Mouse (Mus musculus): ENCODE results near the gene Smyd1. TPM values are rescaled to one million over a fixed set of nuclear protein-coding genes. Genes with fewer than 3 reads are reported as not detected.

Smyd1 gene
- polyA plus RNA-seq (2015; fragmentation: Nextera tagmentation; extraction: Ambion mirVana) = 9.6 and 17.0 TPM in 2 replicates

DNA sequence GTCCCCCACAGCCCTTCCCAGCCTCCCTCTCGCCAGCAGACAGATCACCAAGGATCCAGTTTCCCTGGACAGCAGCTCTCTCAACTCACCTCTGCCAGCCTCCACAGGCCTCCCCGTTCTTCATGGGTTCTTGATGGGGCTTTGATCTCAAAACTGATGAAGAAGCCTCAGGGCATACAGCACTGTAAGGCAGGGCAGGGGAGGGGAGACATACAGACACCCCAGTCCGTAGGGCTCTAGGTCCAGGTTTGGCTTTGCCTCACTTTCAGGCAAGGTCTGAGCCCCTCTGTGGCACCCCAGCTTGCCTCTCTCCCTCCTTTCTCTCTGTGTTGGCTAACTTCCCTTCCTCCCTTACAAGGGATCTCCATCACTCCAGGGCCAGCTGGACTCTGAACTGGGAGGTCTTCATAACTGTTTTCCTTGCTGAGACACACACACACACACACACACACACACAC is at the start of gene Smyd1:
Smyd1 (minus strand) TSS at position 408 of the 458 bp plus-strand sequence.
- Histone ChIP-seq H3K27ac (no peak within 1 kb of the TSS), H3K4me1 (no peaks in the 10 kb centered on the region), H3K9ac (no peak within 1 kb of the TSS), H3K4me2 (no peak within 1 kb of the TSS), H3K27me3 (no peaks in the 10 kb centered on the region), H3K9me3 (no peaks in the 10 kb centered on the region), H3K4me3 (no peak within 1 kb of the TSS), H3K36me3 (no peaks in the 10 kb centered on the region)
- ATAC-seq (ENCODE audit: insufficient number of reproducible peaks, low FRiP score, low TSS enrichment, low read depth) = no peak
- 52% methylated on average over 3 of the region's 3 CpGs for WGBS

DNA sequence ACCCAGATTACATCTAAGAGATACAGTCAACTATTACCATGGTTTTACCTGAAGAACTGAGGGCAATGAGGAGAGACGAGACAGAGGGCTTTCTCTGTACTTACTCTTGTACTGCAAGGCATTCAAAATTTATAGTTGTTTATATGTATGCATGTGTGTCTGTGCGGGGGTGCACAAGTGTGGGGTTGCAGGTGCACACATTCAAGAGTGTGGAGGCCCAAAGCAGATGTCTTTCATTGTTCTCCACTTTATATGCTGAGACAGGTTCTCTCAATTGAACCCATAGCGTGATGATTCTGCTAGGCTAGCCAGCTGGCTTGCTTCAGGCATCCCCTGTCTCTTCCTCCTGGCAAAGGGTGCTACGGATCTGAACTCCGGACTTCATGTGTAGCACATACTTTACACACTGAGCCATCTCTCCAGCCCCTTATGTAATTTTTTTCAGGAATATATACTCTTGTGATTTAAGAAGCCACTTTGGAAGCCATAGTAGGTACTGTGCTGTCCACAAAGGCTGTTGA is 49.1 kb upstream of the Smyd1 start:
- Histone ChIP-seq H3K4me3 (no peak overlapping the region), H3K4me2 (no peak overlapping the region), H3K4me1 (no peaks in the 10 kb centered on the region), H3K9ac (no peak overlapping the region), H3K36me3 (no peaks in the 10 kb centered on the region), H3K9me3 (no peaks in the 10 kb centered on the region), H3K27ac (no peak overlapping the region), H3K27me3 (no peaks in the 10 kb centered on the region)
- WGBS = 81% methylated on average over 5 of the region's 5 CpGs
- no peak for ATAC-seq (ENCODE audit: insufficient number of reproducible peaks, low FRiP score, low TSS enrichment, low read depth)

DNA sequence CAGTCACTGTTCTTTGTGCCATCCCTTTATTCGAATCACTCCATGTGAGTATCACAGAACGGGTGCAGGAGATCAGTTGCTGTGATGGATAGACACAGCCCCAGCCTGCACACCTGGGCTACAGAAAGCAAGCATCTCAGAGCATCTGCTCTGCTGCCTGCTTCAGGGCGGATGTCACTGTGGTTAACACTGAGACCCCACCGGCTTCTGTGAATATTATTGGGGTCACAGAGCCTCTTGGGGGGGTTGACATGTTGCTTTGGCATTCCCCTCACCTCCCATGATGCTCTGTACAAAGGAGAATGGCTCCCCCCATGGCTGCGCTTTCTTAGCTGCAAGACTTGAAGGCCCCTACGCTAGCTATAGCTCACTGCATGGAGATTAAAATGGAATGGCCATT is 47.4 kb upstream of the Smyd1 start:
- H3K4me3 ChIP-seq = no peak overlapping the region
- H3K4me1 ChIP-seq = no peaks in the 10 kb centered on the region
- H3K27me3 ChIP-seq = no peaks in the 10 kb centered on the region
- ATAC-seq (ENCODE audit: insufficient number of reproducible peaks, low FRiP score, low TSS enrichment, low read depth) = no peak
- H3K9ac ChIP-seq = no peak overlapping the region
- H3K9me3 ChIP-seq = no peaks in the 10 kb centered on the region
- no peak overlapping the region for H3K4me2 ChIP-seq
- H3K36me3 ChIP-seq = no peaks in the 10 kb centered on the region
- no peak overlapping the region for H3K27ac ChIP-seq
- 88% methylated on average over 6 of the region's 6 CpGs for WGBS

DNA sequence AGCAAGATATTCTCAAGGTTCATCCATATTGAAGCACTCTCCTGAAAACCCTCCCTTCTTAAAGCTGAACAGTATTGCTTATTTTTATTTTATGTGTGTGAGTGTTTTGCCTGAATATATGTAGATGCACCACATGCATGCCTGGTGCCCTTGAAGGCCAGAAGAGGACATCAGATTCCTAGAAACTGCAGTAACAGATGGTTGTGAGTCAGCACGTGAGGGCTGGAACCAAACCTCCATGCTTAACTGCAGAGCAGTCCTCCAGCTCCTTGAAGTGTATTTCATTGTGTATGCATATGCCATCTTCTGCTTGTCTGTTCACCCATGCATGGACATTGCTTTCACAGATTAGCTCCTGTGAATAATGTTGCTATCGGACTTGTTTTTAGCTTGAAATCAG is 42.0 kb upstream of the Smyd1 start:
- Histone ChIP-seq H3K4me1 (0 out of 2 replicates have a peak, but pooled peaks cover 3% of the 10 kb centered on the region), H3K9me3 (no peaks in the 10 kb centered on the region), H3K27ac (no peak overlapping the region), H3K27me3 (no peaks in the 10 kb centered on the region), H3K4me2 (no peak overlapping the region), H3K4me3 (no peak overlapping the region), H3K36me3 (no peaks in the 10 kb centered on the region), H3K9ac (no peak overlapping the region)
- ATAC-seq (ENCODE audit: insufficient number of reproducible peaks, low FRiP score, low TSS enrichment, low read depth) = no peak
- WGBS = 78% methylated on average over 2 of the region's 2 CpGs

DNA sequence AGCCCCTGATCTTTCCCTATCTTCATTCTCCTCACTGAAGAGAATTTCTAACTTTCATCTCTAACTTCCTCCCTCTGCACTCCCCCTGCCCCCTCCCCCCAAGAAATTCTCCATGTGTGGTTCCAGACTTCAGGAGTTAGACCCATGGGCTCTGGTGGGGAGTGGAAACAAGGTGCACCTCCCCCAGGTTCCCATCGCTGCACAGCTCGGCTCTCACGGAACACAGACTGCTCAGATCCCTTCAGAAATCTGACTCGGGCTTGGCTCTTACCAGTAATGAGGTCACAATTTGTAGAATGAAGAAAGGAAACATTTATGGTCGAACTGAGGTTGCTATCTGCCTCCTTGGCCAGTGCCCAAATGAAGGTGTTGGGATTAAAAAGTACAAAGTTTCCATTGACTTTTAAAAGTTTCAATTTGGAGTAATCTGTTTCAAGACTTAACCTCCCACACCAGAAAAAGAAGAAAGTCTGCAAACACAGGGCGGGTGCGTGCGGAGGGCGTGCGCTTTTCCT is 39.2 kb upstream of the Smyd1 start:
- Histone ChIP-seq H3K27ac (no peak overlapping the region), H3K36me3 (no peaks in the 10 kb centered on the region), H3K9me3 (no peaks in the 10 kb centered on the region), H3K9ac (no peak overlapping the region), H3K4me3 (no peak overlapping the region), H3K4me1 (0 out of 2 replicates have a peak, but pooled peaks cover 3% of the 10 kb centered on the region), H3K27me3 (no peaks in the 10 kb centered on the region), H3K4me2 (no peak overlapping the region; the same call in 1 of the 2 replicates)
- no peak for ATAC-seq (ENCODE audit: insufficient number of reproducible peaks, low FRiP score, low TSS enrichment, low read depth)
- 61% methylated on average over 10 of the region's 10 CpGs for WGBS

DNA sequence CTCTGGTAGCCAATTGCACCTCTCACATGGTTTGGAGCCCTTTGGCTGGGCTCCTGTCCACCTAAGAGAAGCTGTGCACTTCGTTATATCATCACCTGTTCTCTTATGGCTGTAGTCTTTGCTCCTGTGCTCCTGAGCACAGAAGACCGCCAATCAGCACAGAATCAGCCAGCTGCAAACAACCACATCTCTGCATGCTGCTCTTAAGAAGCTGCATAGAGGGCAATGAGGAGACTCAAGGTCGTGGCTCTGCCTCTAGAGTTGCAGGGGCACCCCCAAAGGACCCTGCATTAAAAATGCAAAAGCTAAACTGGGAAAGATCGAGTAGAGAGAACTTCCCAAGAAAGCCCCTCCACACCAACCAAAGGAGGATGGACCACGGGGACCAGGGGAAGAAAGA is 38.7 kb upstream of the Smyd1 start:
- no peaks in the 10 kb centered on the region for H3K27me3 ChIP-seq
- H3K4me1 ChIP-seq = 0 out of 2 replicates have a peak, but pooled peaks cover 3% of the 10 kb centered on the region
- ATAC-seq (ENCODE audit: insufficient number of reproducible peaks, low FRiP score, low TSS enrichment, low read depth) = no peak
- no peak overlapping the region for H3K9ac ChIP-seq
- no peaks in the 10 kb centered on the region for H3K9me3 ChIP-seq
- no peaks in the 10 kb centered on the region for H3K36me3 ChIP-seq
- no peak overlapping the region for H3K4me3 ChIP-seq
- H3K27ac ChIP-seq = no peak overlapping the region
- H3K4me2 ChIP-seq = no peak overlapping the region
- WGBS = 58% methylated on average over 5 of the region's 5 CpGs

DNA sequence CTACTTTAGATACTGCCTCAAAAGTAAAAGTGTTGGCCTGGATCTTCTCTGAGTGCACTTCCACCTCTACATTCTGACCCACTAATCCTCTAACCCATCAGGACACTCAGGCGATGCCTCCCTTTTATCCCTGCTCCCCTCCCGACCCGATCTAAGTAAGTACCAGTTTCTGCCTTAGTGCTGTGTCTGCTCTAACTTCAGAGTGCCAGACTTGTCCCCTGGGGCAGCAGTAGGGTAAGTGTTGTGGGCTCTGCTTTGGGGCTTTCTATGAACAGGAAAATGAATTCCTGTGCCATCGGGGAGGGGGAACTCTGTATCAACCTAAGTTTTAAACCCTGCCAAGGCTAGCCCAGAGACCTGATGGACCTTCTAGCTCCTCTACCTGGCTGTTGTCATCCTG is 38.2 kb upstream of the Smyd1 start:
- Histone ChIP-seq H3K4me3 (no peak overlapping the region), H3K4me1 (0 out of 2 replicates have a peak, but pooled peaks cover 3% of the 10 kb centered on the region), H3K27ac (no peak overlapping the region), H3K4me2 (no peak overlapping the region), H3K27me3 (no peaks in the 10 kb centered on the region), H3K9me3 (no peaks in the 10 kb centered on the region), H3K9ac (no peak overlapping the region), H3K36me3 (no peaks in the 10 kb centered on the region)
- no peak for ATAC-seq (ENCODE audit: insufficient number of reproducible peaks, low FRiP score, low TSS enrichment, low read depth)
- 65% methylated on average over 4 of the region's 4 CpGs for WGBS

DNA sequence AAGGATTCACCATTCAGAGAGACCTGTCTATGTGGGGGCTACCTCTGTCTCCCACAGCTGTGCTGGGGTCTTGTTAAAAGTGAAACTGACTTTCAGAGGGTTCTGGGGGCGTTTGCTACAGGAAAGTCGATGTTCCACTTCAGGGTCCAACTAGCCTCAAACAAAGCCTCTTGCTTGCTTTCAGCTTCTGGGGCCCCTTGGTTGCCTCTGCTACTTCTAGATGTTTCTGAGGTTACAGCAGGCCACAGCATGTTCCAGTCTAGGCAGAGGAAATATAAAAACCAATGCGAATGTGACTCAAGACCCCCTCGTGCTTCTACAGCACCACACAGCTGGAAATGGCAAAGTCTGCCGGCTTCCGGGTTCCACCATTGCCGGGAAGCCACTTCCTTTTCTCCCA is 35.5 kb upstream of the Smyd1 start:
- Histone ChIP-seq H3K4me3 (no peak overlapping the region), H3K9ac (no peak overlapping the region), H3K36me3 (no peaks in the 10 kb centered on the region), H3K4me2 (no peak overlapping the region), H3K27me3 (no peaks in the 10 kb centered on the region), H3K9me3 (no peaks in the 10 kb centered on the region), H3K27ac (no peak overlapping the region), H3K4me1 (0 out of 2 replicates have a peak, but pooled peaks cover 3% of the 10 kb centered on the region)
- 82% methylated on average over 7 of the region's 7 CpGs for WGBS
- no peak for ATAC-seq (ENCODE audit: insufficient number of reproducible peaks, low FRiP score, low TSS enrichment, low read depth)

DNA sequence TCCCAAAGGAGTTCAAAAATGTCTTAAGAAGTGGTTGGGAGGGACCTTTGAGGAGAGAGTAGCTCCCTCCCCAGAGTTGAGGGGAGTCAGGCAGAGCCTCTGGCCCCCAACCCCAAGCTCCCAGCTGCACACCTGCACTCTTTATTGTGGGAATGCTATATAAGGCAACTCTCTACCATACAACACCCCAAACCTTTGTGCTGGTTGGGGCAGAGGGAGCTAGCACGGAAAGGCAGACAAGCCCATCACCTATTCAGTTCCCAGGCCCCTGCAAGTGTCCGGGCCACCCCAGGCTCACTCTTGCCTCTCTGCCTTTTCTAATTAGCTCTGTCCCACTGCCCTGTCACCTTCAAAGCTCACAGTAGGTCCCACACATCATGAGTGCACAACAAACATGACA is 31.7 kb upstream of the Smyd1 start:
- Histone ChIP-seq H3K4me2 (no peak overlapping the region), H3K4me1 (no peaks in the 10 kb centered on the region), H3K9me3 (no peaks in the 10 kb centered on the region), H3K27me3 (no peaks in the 10 kb centered on the region), H3K27ac (no peak overlapping the region), H3K4me3 (no peak overlapping the region), H3K36me3 (no peaks in the 10 kb centered on the region), H3K9ac (no peak overlapping the region)
- 77% methylated on average over 2 of the region's 2 CpGs for WGBS
- ATAC-seq (ENCODE audit: insufficient number of reproducible peaks, low FRiP score, low TSS enrichment, low read depth) = no peak

DNA sequence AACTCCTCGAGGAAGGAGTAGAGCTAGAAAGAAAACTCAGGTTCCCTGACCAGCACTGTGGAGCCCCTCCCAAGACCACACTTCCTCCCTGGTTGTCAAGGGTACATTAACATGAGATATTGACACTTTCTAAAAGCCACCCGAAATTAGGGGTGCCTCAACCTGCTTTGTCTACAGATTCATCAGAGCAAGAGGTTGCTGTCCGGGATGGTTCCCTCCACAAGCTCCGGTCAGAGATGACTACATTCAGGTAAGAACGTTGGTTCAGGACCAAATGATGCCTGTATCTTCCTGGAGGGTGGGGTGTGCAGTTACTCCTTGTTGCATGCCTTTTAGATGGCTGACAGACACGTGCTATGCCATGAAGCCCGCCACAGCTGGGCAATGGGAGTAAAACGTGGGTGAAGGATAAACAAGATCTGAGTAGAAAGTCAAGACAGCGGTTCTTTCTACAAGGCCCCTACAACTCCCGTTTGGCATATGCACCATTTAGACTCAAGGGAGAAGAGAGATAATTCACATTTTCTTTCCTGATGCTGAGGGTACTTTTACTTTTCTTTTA is 30.9 kb upstream of the Smyd1 start:
- Histone ChIP-seq H3K4me3 (no peak overlapping the region), H3K4me1 (no peaks in the 10 kb centered on the region), H3K9ac (no peak overlapping the region), H3K27me3 (no peaks in the 10 kb centered on the region), H3K36me3 (no peaks in the 10 kb centered on the region), H3K27ac (no peak overlapping the region), H3K9me3 (no peaks in the 10 kb centered on the region), H3K4me2 (no peak overlapping the region)
- 77% methylated on average over 10 of the region's 10 CpGs for WGBS
- ATAC-seq (ENCODE audit: insufficient number of reproducible peaks, low FRiP score, low TSS enrichment, low read depth) = no peak

DNA sequence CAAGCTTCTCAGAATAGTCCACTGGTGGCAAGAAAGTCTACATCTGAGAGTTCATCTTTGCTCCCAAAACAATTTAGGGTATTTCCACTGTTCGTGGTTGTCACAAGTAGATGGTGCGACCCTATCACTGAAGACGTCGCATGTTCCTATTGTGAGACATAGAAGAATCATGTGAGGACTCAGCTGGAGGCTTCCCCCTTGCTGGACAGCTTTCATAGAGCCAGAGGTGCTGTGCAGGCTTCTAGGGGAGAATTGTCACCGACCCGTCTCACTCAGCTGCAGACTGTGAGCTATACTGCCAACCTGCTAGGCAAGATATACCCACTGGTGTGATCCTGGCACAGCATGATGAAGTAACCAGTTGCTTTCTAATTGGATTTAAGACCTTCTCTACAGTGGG is 30.2 kb upstream of the Smyd1 start:
- no peak overlapping the region for H3K9ac ChIP-seq
- ATAC-seq (ENCODE audit: insufficient number of reproducible peaks, low FRiP score, low TSS enrichment, low read depth) = no peak
- no peak overlapping the region for H3K4me3 ChIP-seq
- H3K9me3 ChIP-seq = no peaks in the 10 kb centered on the region
- H3K4me2 ChIP-seq = no peak overlapping the region
- no peaks in the 10 kb centered on the region for H3K27me3 ChIP-seq
- H3K4me1 ChIP-seq = no peaks in the 10 kb centered on the region
- no peaks in the 10 kb centered on the region for H3K36me3 ChIP-seq
- 92% methylated on average over 6 of the region's 6 CpGs for WGBS
- no peak overlapping the region for H3K27ac ChIP-seq

DNA sequence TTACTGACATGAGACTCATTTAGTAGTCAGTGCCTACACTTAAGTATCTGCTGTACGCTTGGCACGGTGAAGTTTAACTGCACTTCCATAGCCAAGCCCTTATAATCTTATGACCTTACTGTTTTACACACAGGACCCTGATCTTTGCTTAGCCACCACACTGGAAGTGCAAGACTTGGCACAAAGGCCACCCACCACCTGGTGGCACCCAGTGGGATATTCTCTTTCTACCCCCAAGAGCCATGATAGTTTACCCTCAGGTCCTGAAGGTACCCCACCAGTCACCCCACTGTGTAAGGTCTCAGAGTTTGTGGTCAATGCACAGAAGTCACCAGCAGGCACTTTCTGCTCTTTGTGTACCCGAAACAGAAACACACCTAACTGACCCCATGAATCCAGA is 29.2 kb upstream of the Smyd1 start:
- H3K27me3 ChIP-seq = no peaks in the 10 kb centered on the region
- no peaks in the 10 kb centered on the region for H3K36me3 ChIP-seq
- 92% methylated on average over 3 of the region's 3 CpGs for WGBS
- no peak overlapping the region for H3K4me3 ChIP-seq
- no peak for ATAC-seq (ENCODE audit: insufficient number of reproducible peaks, low FRiP score, low TSS enrichment, low read depth)
- H3K4me2 ChIP-seq = no peak overlapping the region
- no peak overlapping the region for H3K9ac ChIP-seq
- H3K4me1 ChIP-seq = no peaks in the 10 kb centered on the region
- no peaks in the 10 kb centered on the region for H3K9me3 ChIP-seq
- H3K27ac ChIP-seq = no peak overlapping the region

All from limb, embryonic 15.5 days (tissue).